Mouse (Mus musculus) thymus, adult 2 months (tissue): Measurements from ENCODE around the gene Phrf1.

Experiments
- CTCF ChIP-seq: fragments of 200-500 bp; IDR thresholded peaks from 2 replicates; pipeline ENCODE4 v1.5.1; 2012; ENCODE audit warnings: mild to moderate bottlenecking, control low read depth, low read length, moderate library complexity, borderline replicate concordance; ENCODE audit not compliant: control insufficient read depth, poor library complexity, insufficient read depth; ENCODE audit errors: extremely low read depth
- POLR2A ChIP-seq: fragments of 200-500 bp; IDR thresholded peaks from 2 replicates; pipeline ENCODE4 v1.6.1; 2012; ENCODE audit warnings: mild to moderate bottlenecking, low read length, control low read depth, moderate library complexity; ENCODE audit not compliant: control insufficient read depth, poor library complexity, insufficient read depth; ENCODE audit errors: extremely low read depth

DNA sequence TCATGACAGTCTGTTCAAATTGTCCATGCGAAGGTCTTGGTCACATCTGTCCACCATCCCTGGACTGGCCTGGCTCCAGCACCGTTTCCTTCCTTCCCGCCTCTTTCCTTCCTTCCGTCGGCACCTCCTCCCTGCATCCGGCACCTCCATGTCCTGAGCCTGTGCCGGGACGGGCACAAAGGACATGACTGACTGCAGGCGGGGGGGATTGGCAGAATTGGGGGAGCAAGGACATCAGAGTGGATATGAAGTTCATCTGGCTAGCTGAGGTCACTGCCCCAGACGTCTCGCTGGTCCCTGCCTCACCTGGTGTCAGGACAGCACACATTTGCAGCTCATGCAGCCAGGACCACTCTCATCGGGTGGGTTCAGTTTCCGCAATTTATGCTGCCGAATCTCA is 37.5 kb upstream of the Phrf1 start:
- TF ChIP-seq POLR2A (no peak), CTCF (no peak)
